Mouse (Mus musculus) heart, embryonic 14.5 days (tissue): ENCODE measurements around the gene Adcyap1. TPM values are rescaled to one million over a fixed set of nuclear protein-coding genes. Genes with fewer than 3 reads are reported as not detected.

Experiments used
- ATAC-seq: fragments of 200-750 bp; cut with Nextera tagmentation; 2 replicates; pipeline ENCODE4 v1.8.0; 2017; ENCODE audit warnings: low read depth, moderate TSS enrichment; ENCODE audit not compliant: insufficient number of reproducible peaks, insufficient read depth, low FRiP score
- H3K27ac ChIP-seq, 2 experiments: fragments of 200-500 bp in 1 of 2; fragments of 300-500 bp in 1 of 2; sonication (generic) in 1 of 2; replicated peaks in 1 of 2; 2 replicates each; pipeline ENCODE4 v1.5.1; 2012 to 2014; ENCODE audit warnings: low read depth in 2 of 2, low read length in 2 of 2, control low read depth in 1 of 2, mild to moderate bottlenecking in 1 of 2, mixed read lengths in 1 of 2; ENCODE audit not compliant: control insufficient read depth in 1 of 2, insufficient read depth in 1 of 2
- H3K27me3 ChIP-seq: fragments of 300-500 bp; sonication (generic); 2 replicates; pipeline ENCODE4 v1.6.1; 2014; ENCODE audit warnings: mild to moderate bottlenecking, low read length, control low read depth; ENCODE audit not compliant: control insufficient read depth, insufficient read depth
- H3K36me3 ChIP-seq: fragments of 300-500 bp; sonication (generic); 2 replicates; pipeline ENCODE4 v1.6.1; 2014; ENCODE audit warnings: mild to moderate bottlenecking, control low read depth, low read length, mixed read lengths; ENCODE audit not compliant: control insufficient read depth, insufficient read depth
- H3K4me1 ChIP-seq, 2 experiments: fragments of 200-500 bp in 1 of 2; fragments of 300-500 bp in 1 of 2; sonication (generic) in 1 of 2; 2 replicates each; pipeline ENCODE4 v1.6.1; 2012 to 2014; ENCODE audit warnings: low read length in 2 of 2, control low read depth in 1 of 2, mixed read lengths in 1 of 2; ENCODE audit not compliant: control insufficient read depth in 2 of 2, insufficient read depth in 2 of 2
- H3K4me2 ChIP-seq: fragments of 300-500 bp; sonication (generic); 2 replicates; pipeline ENCODE4 v1.6.1; 2014; ENCODE audit warnings: mild to moderate bottlenecking, low read length
- H3K4me3 ChIP-seq, 2 experiments: fragments of 200-500 bp in 1 of 2; fragments of 300-500 bp in 1 of 2; sonication (generic) in 1 of 2; 2 replicates each; pipeline ENCODE4 v1.5.1; 2012 to 2014; ENCODE audit warnings: low read length in 2 of 2, mild to moderate bottlenecking in 2 of 2, control low read depth in 1 of 2, low read depth in 1 of 2, moderate library complexity in 1 of 2; ENCODE audit not compliant: control insufficient read depth in 1 of 2, insufficient read depth in 1 of 2
- H3K9ac ChIP-seq: fragments of 300-500 bp; sonication (generic); 2 replicates; pipeline ENCODE4 v1.6.1; 2014; ENCODE audit warnings: mild to moderate bottlenecking, low read length
- H3K9me3 ChIP-seq: fragments of 300-500 bp; sonication (generic); 2 replicates; pipeline ENCODE4 v1.6.1; 2016; ENCODE audit warnings: low read length, control low read depth; ENCODE audit not compliant: control insufficient read depth
- WGBS: fragments of 180-500 bp; shearing (Covaris S2); extraction: QIAGEN DNeasy Blood & Tissue Kit; methylation state at CpG from one replicate; pipeline ENCODE4 v1.1.7; 2014; 5-methylcytosine and 5-hydroxymethylcytosine counted together
- polyA plus RNA-seq: library from polyadenylated mRNA; unstranded; fragments of >200 nt; fragmentation: Nextera tagmentation; extraction: Ambion mirVana; gene quantifications from 2 replicates; pipeline ENCODE4 v1.2.1, GENCODE M21; 2014

The Adcyap1 gene
- polyA plus RNA-seq, 1 experiment from 2014 or later: 0.09 TPM

- H3K4me2 ChIP-seq: peak overlapping the region; percentile 11; the same call in 1 of the 2 replicates
Observed at GRCm38 (mm10) chr17:93200386-93201264, 1.8 kb downstream of the Adcyap1 start.

GRCm38 (mm10) chr17:93201265-93201925, 2.6 kb downstream of the Adcyap1 start:
- Histone ChIP-seq H3K4me3 (no peak overlapping the region), H3K27ac (no peak overlapping the region), H3K4me1 (peaks cover 0 to 4% of the 10 kb centered on the region in 2 experiments; a peak in 2 of 4 replicates), H3K27me3 (peaks cover 81% of the 10 kb centered on the region), H3K9ac (no peak overlapping the region), H3K9me3 (no peaks in the 10 kb centered on the region), H3K36me3 (no peaks in the 10 kb centered on the region), H3K4me2 (peak overlapping the region; percentile 56)
- 2% methylated on average over 15 of the region's 16 CpGs for WGBS
- ATAC-seq: no peak

More at GRCm38 (mm10) chr17:93200386-93201264, 1.8 kb downstream of the Adcyap1 start:
- no peaks in the 10 kb centered on the region for H3K36me3 ChIP-seq
- ATAC-seq: no peak
- no peak overlapping the region for H3K27ac ChIP-seq
- peaks cover 76% of the 10 kb centered on the region for H3K27me3 ChIP-seq
- H3K4me1 ChIP-seq: peaks cover 0 to 4% of the 10 kb centered on the region in 2 experiments; a peak in 2 of 4 replicates
- H3K9me3 ChIP-seq: no peaks in the 10 kb centered on the region
- 0 out of 4 replicates have a peak overlapping the region, but pooled peaks of 1 of the 2 experiments have one; percentile 5 for H3K4me3 ChIP-seq
- H3K9ac ChIP-seq: no peak overlapping the region
- 1% methylated on average over 29 of the region's 29 CpGs for WGBS

GRCm38 (mm10) chr17:93202165-93203075, 3.6 kb downstream of the Adcyap1 start:
- Histone ChIP-seq H3K27ac (no peak overlapping the region), H3K27me3 (peaks cover 81% of the 10 kb centered on the region), H3K4me1 (peaks cover 0 to 4% of the 10 kb centered on the region in 2 experiments; a peak in 2 of 4 replicates), H3K36me3 (no peaks in the 10 kb centered on the region), H3K4me3 (peak overlapping the region; percentile 25 to 33), H3K9me3 (no peaks in the 10 kb centered on the region), H3K4me2 (peak overlapping the region; percentile 56), H3K9ac (no peak overlapping the region)
- under 1% methylated on average over 44 of the region's 44 CpGs for WGBS
- ATAC-seq: no peak

- ATAC-seq: no peak
- no peaks in the 10 kb centered on the region for H3K36me3 ChIP-seq
- under 1% methylated on average over 34 of the region's 34 CpGs for WGBS
Observed at GRCm38 (mm10) chr17:93203076-93204031, 4.5 kb downstream of the Adcyap1 start.

GRCm38 (mm10) chr17:93217785-93218184, 19.0 kb downstream of the Adcyap1 start:
- 70% methylated on average over 6 of the region's 6 CpGs for WGBS
- Histone ChIP-seq H3K36me3 (no peaks in the 10 kb centered on the region), H3K4me2 (no peak overlapping the region), H3K4me3 (no peak overlapping the region), H3K27me3 (no peaks in the 10 kb centered on the region), H3K4me1 (no peaks in the 10 kb centered on the region), H3K27ac (no peak overlapping the region), H3K9ac (no peak overlapping the region), H3K9me3 (no peaks in the 10 kb centered on the region)
- ATAC-seq: no peak

More at GRCm38 (mm10) chr17:93203076-93204031, 4.5 kb downstream of the Adcyap1 start:
- Histone ChIP-seq H3K4me1 (peaks cover 0 to 4% of the 10 kb centered on the region in 2 experiments; a peak in 2 of 4 replicates), H3K27me3 (peaks cover 74% of the 10 kb centered on the region), H3K4me3 (peak overlapping the region; percentile 25 to 33), H3K4me2 (peak overlapping the region; percentile 56), H3K9me3 (no peaks in the 10 kb centered on the region), H3K9ac (no peak overlapping the region), H3K27ac (no peak overlapping the region)

GRCm38 (mm10) chr17:93218640-93219039, 19.8 kb downstream of the Adcyap1 start:
- no peak overlapping the region for H3K4me2 ChIP-seq
- no peak overlapping the region for H3K27ac ChIP-seq
- H3K27me3 ChIP-seq: no peaks in the 10 kb centered on the region
- no peaks in the 10 kb centered on the region for H3K9me3 ChIP-seq
- no peak overlapping the region for H3K9ac ChIP-seq
- WGBS: 62% methylated on average over 2 of the region's 2 CpGs
- ATAC-seq: no peak
- no peaks in the 10 kb centered on the region for H3K4me1 ChIP-seq
- H3K36me3 ChIP-seq: no peaks in the 10 kb centered on the region
- no peak overlapping the region for H3K4me3 ChIP-seq
